Mouse (Mus musculus): Measurements from ENCODE around the gene Glt6d1. TPM values are rescaled to one million over a fixed set of nuclear protein-coding genes. Genes with fewer than 3 reads are reported as not detected.

Gene Glt6d1
- total RNA-seq, 2 experiments from 2014 or later, result not detected

- no peak overlapping the region for H3K27ac ChIP-seq
- intact Hi-C loops (cut with DNase I), result no loop called here
- DNase-seq (ENCODE audit: extremely low spot score in 1 of 2, low spot score in 2 of 2), result no peak
- TF ChIP-seq CTCF (IDR thresholded peaks at IDR 0.05), result no peak
- H3K4me3 ChIP-seq, result no peak overlapping the region
Observed at GRCm38 (mm10) chr2:25785573-25786322, 29.9 kb downstream of the Glt6d1 start.

- TF ChIP-seq CTCF (IDR thresholded peaks at IDR 0.05), result no peak
- no peak within 1 kb of the TSS for H3K27ac ChIP-seq
- no peak within 1 kb of the TSS for H3K4me3 ChIP-seq
- no peak for DNase-seq (ENCODE audit: extremely low spot score in 1 of 2, low spot score in 2 of 2)
- intact Hi-C loops (cut with DNase I), result no loop called here
Observed at GRCm38 (mm10) chr2:25781957-25782356, 33.7 kb downstream of the Glt6d1 start, which contains the start of gene Gm13539. Gm13539 (plus strand) TSS chr2:25782257.

- H3K27ac ChIP-seq, result no peak overlapping the region
- intact Hi-C loops (cut with DNase I), result no loop called here
- no peak for DNase-seq (ENCODE audit: extremely low spot score in 1 of 2, low spot score in 2 of 2)
- no peak for TF ChIP-seq CTCF (IDR thresholded peaks at IDR 0.05)
- H3K4me3 ChIP-seq, result no peak overlapping the region
Observed at GRCm38 (mm10) chr2:25780921-25781320, 34.7 kb downstream of the Glt6d1 start.

GRCm38 (mm10) chr2:25779076-25779475 is 36.6 kb downstream of the Glt6d1 start:
- DNase-seq (ENCODE audit: extremely low spot score in 1 of 2, low spot score in 2 of 2), result no peak
- Histone ChIP-seq H3K4me3 (no peak overlapping the region), H3K27ac (no peak overlapping the region)
- intact Hi-C loops (cut with DNase I), result no loop called here
- no peak for TF ChIP-seq CTCF (IDR thresholded peaks at IDR 0.05)

- no peak for TF ChIP-seq CTCF (IDR thresholded peaks at IDR 0.05)
- no peak for DNase-seq (ENCODE audit: extremely low spot score in 1 of 2, low spot score in 2 of 2)
- Histone ChIP-seq H3K4me3 (no peak within 1 kb of the TSS), H3K27ac (no peak within 1 kb of the TSS)
- intact Hi-C loops (cut with DNase I), result no loop called here
Observed at GRCm38 (mm10) chr2:25776717-25777116, 38.9 kb downstream of the Glt6d1 start, which contains the start of gene Lcn11. Lcn11 (plus strand) TSS chr2:25777017.

GRCm38 (mm10) chr2:25775991-25776390 is 39.7 kb downstream of the Glt6d1 start:
- no peak for DNase-seq (ENCODE audit: extremely low spot score in 1 of 2, low spot score in 2 of 2)
- intact Hi-C loops (cut with DNase I), result no loop called here
- no peak overlapping the region for H3K27ac ChIP-seq

GRCm38 (mm10) chr2:25774640-25775039 is 41.0 kb downstream of the Glt6d1 start:
- TF ChIP-seq CTCF (IDR thresholded peaks at IDR 0.05), result no peak
- DNase-seq (ENCODE audit: extremely low spot score in 1 of 2, low spot score in 2 of 2), result no peak
- Histone ChIP-seq H3K27ac (no peak overlapping the region), H3K4me3 (no peak overlapping the region)
- intact Hi-C loops (cut with DNase I), result no loop called here

More at GRCm38 (mm10) chr2:25775991-25776390, 39.7 kb downstream of the Glt6d1 start:
- no peak for TF ChIP-seq CTCF (IDR thresholded peaks at IDR 0.05)
- no peak overlapping the region for H3K4me3 ChIP-seq

GRCm38 (mm10) chr2:25773507-25773906 is 42.1 kb downstream of the Glt6d1 start:
- H3K4me3 ChIP-seq, result no peak overlapping the region
- intact Hi-C loops (cut with DNase I), result no loop called here
- H3K27ac ChIP-seq, result no peak overlapping the region
- no peak for TF ChIP-seq CTCF (IDR thresholded peaks at IDR 0.05)
- no peak for DNase-seq (ENCODE audit: extremely low spot score in 1 of 2, low spot score in 2 of 2)

GRCm38 (mm10) chr2:25767764-25768163 is 47.9 kb downstream of the Glt6d1 start:
- no peak overlapping the region for H3K4me3 ChIP-seq
- intact Hi-C loops (cut with DNase I), result no loop called here
- no peak for TF ChIP-seq CTCF (IDR thresholded peaks at IDR 0.05)
- DNase-seq (ENCODE audit: extremely low spot score in 1 of 2, low spot score in 2 of 2), result no peak
- H3K27ac ChIP-seq, result no peak overlapping the region

- intact Hi-C loops (cut with DNase I), result no loop called here
- H3K4me3 ChIP-seq, result no peak within 1 kb of the TSS
- H3K27ac ChIP-seq, result no peak within 1 kb of the TSS
- no peak for DNase-seq (ENCODE audit: extremely low spot score in 1 of 2, low spot score in 2 of 2)
- no peak for TF ChIP-seq CTCF (IDR thresholded peaks at IDR 0.05)
Observed at GRCm38 (mm10) chr2:25765269-25765668, 50.4 kb downstream of the Glt6d1 start, which contains the start of gene Lcn3. Lcn3 (plus strand) TSS chr2:25765569.

GRCm38 (mm10) chr2:25758064-25758625 is 57.5 kb downstream of the Glt6d1 start:
- intact Hi-C loops (cut with DNase I), result no loop called here
- Histone ChIP-seq H3K27ac (no peak overlapping the region), H3K4me3 (no peak overlapping the region)
- TF ChIP-seq CTCF (IDR thresholded peaks at IDR 0.05), result no peak
- DNase-seq (ENCODE audit: extremely low spot score in 1 of 2, low spot score in 2 of 2), result no peak

GRCm38 (mm10) chr2:25754201-25754600 is 61.4 kb downstream of the Glt6d1 start:
- no peak for TF ChIP-seq CTCF (IDR thresholded peaks at IDR 0.05)
- Histone ChIP-seq H3K4me3 (no peak overlapping the region), H3K27ac (no peak overlapping the region)
- DNase-seq (ENCODE audit: extremely low spot score in 1 of 2, low spot score in 2 of 2), result no peak
- intact Hi-C loops (cut with DNase I), result loop anchor here (2.0 kb wide), 1 partner anchor 45 kb away; no protein-coding TSS in a partner anchor

Other genes with a start within 250 kb of the Glt6d1 start
- gene Mamdc4, start 241.0 kb downstream of the Glt6d1 start, total RNA-seq (2021), result 1 to 10 TPM; 1.8 to 2.6 TPM
- gene Phpt1, start 240.6 kb downstream of the Glt6d1 start, total RNA-seq (2021), result 10 to 100 TPM; 64.0 to 70.5 TPM
- 100 to 1,000 TPM; 102 to 104 TPM for gene Ajm1, start 234.1 kb downstream of the Glt6d1 start, total RNA-seq (2021)
- gene Rabl6, start 207.3 kb downstream of the Glt6d1 start, total RNA-seq (2021), result 100 to 1,000 TPM; 157 to 163 TPM
- not detected for gene Ccdc183, start 198.2 kb downstream of the Glt6d1 start, total RNA-seq (2021)
- gene Tmem141, start 193.8 kb downstream of the Glt6d1 start, total RNA-seq (2021), result 10 to 100 TPM; 21.6 to 22.3 TPM
- gene Fcna, start 187.8 kb downstream of the Glt6d1 start, total RNA-seq (2021), result under 1 TPM; 0.25 to 0.70 TPM
- gene Lcn8, start 162.7 kb downstream of the Glt6d1 start, total RNA-seq (2021), result not detected
- not detected for gene Lcn5, start 157.9 kb downstream of the Glt6d1 start, total RNA-seq (2021)
- not detected for gene Lcn6, start 139.1 kb downstream of the Glt6d1 start, total RNA-seq (2021)
- not detected for gene Lcn10, start 133.1 kb downstream of the Glt6d1 start, total RNA-seq (2021)
- not detected for gene Obp2a, start 115.8 kb downstream of the Glt6d1 start, total RNA-seq (2021)
- gene Bmyc, start 109.1 kb downstream of the Glt6d1 start, total RNA-seq (2021), result 10 to 100 TPM; 82.6 to 89.9 TPM
- under 1 TPM in 1 of 2 experiments, not detected in 1; 0.50 TPM for gene Obp2b, start 78.8 kb downstream of the Glt6d1 start, total RNA-seq (2021)
- gene Lcn3, start 50.3 kb downstream of the Glt6d1 start, total RNA-seq (2021), result not detected
- gene Lcn11, start 38.8 kb downstream of the Glt6d1 start, total RNA-seq (2021), result not detected
- not detected for gene Gm13539, start 33.6 kb downstream of the Glt6d1 start, total RNA-seq (2021)
- not detected for gene Lcn9, start 7.3 kb upstream of the Glt6d1 start, total RNA-seq (2021)
- not detected for gene Sohlh1, start 31.4 kb upstream of the Glt6d1 start, total RNA-seq (2021)
- gene Kcnt1, start 47.9 kb upstream of the Glt6d1 start, total RNA-seq (2021), result 100 to 1,000 TPM; 127 to 142 TPM
- gene Camsap1, start 167.4 kb upstream of the Glt6d1 start, total RNA-seq (2021), result 100 to 1,000 TPM; 150 to 159 TPM
- gene Ubac1, start 205.9 kb upstream of the Glt6d1 start, total RNA-seq (2021), result 10 to 100 TPM; 58.3 to 62.7 TPM